Mouse (Mus musculus): ENCODE results near the gene Vti1a.
A peak's percentile ranks its signal among the peaks of the same experiment; 100 is the strongest.

Vti1a gene

DNA sequence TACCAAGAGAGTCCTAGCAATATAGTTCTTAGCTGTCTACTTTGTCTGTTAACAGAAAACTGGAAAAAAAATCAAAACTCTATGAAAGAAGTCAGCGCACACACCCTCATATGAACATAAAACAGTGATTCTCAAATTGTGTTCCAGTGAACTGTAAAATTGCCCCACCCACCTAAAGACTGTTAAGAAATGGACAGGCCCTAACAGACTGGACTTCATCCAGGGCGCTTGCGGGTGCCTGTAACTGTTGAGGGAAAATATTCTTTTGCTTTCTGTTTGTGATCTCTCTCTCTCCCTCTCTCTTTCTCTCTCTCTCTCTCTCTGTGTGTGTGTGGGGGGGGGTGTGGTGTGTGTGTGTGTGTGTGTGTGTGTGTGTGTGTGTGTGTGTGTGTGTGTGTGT, 216.6 kb downstream of the Vti1a start:
- no peak for DNase-seq

DNA sequence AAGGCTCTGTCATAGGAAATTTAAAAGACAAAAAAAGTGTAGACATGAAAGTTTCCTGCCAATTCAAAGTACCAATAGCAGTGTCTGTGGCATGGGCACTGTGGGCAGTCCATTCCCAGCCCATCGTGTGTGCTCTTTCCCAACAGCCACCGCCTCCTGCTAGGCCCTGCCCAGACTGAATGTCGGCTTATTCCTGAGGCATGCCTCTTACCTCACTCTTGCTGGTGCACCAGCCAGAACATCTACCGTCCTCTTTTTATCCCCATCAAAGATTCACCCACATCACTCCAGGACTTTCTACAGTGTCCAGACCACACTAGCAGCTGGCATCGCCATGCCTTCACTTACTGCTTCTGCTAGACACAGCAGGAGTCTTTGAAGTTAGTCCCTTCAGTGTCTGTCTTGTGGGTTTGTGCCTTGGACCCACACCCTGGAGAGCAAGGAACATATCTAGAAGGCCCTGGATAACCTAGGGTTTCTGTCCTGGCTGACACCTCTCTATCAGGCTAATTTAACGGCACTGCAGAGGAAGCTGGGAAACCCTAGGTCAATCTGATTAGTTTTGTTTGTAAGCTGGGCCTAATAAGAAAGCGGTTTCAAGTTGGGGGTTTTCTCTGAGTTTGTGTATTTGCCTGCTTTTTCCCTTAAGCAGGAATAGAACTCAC, 220.3 kb downstream of the Vti1a start:
- DNase-seq: no peak

DNA sequence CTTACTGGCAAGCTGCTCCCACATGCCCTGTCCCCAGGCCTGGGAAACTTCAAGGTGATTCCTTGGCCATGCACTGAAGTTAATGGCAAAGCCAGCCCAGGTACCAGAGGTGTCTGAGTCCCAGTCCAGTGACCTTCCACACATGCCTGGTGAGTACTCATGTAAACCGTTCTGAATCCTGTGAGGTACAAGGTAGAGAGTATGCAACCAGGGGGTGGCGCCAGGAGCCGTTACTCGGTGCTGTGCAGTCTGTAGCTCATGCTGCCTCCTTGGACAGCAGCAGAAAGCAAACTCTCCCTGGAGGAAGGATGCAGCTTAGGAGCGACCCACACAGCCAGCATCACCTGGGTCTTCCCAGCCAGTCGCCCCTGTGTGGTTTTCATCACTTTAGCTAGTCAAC, 221.6 kb downstream of the Vti1a start:
- peak; percentile 42 for DNase-seq

DNA sequence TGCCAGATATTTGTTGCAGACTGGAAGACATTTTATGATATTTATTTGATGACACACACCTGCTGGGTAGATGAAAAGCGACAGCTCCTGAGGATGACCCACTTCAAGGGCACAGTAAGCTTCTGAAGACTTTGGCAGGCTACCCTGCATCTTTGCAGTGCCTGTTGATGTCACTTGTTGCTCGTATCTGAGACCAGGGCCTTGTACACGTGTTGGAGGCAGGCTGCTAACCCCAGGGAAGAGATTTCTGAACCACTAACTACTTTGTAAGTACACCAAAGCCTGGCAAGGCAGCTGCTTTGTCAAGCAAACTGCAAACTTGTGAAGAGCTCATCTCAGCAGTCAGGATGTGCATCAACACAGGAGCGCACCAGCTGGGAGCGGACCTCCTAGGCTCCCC, 225.5 kb downstream of the Vti1a start:
- DNase-seq: no peak

DNA sequence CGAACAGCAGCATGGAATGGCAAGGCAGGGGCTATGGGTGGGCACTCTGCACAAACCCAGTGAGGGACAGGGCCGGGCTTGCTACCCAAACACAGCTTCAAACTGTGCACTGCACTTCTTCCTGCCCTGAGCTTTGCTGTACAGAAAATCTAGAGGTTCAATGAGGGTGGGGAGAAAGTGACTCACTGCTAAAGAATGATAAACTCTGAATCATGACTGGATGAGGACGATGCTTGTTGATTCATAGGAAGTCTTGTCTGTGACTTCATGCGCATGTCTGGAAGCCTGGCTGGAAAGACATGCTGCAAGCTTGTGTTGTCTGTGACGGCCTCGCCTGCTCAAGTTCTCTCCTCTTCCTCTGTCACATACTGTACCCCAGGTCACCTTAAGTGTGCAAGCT, 226.4 kb downstream of the Vti1a start:
- no peak for DNase-seq

DNA sequence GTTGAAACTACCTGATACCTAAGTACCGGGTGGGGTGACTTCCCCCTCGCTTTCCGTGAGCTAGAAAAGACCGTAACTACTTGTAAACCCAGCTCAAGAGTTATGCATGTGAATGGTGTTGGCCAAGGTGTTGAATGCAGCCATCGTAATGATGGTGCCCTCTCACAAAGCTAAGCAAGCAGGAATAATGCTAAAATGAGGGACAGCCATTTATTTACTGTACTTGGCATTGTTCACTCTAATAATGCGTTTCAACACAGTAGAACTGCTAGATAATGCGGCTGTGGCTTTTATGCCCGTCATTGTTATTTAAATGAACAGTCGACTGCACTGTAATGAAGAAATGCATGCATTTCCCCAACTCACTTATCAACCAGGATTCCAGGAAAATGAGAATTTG, 227.1 kb downstream of the Vti1a start:
- DNase-seq: no peak

DNA sequence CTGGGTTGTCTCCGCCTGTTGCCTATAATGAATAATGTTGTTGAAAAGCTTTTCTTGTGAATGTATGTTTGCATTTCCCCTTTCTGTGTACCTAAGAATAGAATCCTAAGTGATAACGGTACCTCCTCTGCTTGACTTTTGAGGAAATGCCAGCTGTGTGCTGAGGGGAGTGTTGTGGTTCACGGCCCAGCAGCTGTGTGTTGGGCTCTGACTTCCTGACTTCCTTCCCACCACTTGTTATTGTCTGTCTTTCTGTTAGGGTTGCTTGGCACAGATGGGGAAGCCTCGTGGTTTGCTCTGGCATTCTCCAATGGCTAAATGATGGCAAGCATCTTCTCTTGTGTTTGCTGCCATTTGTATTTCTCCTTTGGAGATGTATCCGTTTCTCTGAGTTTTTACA, 228.4 kb downstream of the Vti1a start:
- DNase-seq: no peak

DNA sequence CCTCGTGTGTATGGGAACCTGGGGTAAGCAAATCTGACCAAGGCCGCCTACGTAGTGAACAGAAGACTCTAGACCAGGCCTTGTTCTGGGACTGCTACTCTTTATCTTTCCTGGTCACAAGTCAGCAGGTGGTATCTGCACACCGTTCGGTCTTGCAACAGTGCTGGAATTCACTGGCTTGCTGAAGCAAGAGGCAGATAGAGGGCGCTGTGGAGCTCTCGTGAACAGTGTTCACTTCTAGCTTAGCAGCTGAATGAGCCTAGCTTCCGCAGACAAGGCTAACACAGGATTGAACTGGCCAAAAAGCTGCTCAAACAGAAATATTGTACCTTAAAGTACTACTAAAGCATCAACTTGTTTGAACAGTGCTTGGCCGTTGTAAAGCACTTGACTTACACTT, 229.4 kb downstream of the Vti1a start:
- DNase-seq: peak; percentile 91

DNA sequence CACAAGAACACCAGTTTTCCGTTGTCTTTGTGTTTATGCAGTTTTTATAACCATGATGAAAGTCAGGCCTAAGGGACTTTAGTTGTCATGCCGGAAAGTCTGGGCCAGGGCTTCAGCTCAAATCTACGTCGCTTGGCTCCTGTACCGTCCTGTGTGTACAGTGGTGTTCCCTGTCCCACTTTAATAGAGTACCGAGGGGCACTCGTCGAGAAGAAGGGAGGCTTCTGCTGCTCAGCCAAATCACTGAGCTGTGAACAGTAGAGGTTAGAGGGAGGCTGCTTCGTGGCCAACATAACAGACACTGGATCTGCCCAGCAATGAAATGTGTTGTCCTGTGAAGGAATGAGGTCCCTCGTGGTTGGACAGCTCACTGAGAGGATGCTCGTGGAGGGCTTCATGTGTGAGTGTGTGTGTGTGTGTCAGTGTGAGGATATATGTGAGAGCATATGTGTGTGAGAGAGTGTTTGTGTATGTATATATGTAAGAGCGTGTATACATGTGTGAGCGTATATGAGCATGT, 230.0 kb downstream of the Vti1a start:
- DNase-seq: no peak

DNA sequence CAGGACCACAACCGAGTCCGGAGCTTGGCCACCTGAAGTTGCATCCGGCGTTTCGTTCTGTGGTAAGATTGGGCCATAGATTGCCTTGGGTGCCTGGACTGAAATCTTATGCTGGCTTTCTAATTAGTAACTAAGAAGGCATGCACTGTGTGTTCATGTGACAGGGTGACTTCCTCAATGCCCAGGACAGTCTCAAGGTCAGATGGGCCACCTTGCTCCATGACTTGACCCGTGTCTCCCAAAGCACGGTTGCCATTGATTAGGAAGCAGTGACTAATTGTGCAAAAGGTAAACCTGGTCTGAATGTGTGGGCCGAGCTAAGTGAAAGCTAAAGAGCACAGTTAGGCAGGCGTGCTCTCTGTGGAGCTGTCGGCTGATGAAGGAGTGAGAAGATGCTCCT, 232.1 kb downstream of the Vti1a start:
- no peak for DNase-seq

DNA sequence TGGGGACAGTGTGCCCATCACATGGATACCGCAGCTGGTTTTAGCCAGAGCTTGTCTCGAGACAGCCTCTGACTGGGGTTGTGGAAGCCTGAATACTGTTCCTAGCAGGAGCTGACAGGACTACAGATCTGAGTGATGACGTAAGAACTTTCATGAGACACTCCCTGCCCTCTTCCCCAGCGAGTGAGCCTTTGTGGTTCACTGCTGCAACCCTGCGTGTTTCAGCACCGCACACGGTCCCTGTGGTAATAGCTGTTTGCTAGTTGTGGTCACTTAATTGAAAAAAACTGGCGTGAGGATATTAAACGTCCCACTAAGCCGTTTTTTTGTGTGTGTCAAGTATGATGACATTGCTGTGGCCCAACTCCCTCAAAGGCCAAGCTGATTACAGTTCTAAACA, 232.6 kb downstream of the Vti1a start:
- DNase-seq: no peak

DNA sequence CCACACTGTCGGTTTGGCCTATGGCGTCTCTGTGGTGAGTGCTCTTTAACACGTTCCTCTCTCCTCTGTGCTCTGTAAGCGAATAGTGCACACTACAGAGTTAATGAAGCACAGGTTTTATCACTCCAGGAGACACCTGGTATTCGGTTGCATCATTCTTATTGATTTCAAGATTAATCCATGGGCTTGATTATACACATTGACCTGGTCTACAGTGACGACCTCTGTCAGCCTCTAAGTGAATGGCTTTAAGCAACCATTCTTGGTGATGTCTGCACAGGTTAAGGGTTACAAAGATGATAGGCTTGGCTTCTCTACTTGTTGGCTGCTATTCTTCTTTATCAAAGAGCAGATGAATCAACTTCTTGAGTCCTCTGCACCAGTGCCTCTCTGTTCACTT, 234.1 kb downstream of the Vti1a start:
- DNase-seq: no peak

DNA sequence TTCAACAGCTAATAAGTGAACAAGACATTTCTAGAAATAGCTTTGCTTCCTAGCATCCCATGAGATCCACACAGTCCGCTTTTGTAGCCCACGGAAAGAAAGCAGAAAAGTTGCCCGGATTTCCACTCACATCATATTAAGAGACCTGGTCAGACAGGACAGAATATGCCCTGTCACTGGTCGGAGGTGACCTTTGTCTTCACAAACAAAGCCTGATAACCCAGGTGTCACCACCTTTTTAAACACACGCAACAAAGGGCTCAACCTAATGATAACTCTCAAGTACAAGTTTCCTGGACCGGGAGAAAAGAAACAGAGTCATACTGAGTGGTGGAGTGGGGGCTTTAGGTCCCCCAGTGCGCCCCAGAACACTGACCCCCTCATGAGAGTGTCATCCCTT, 236.2 kb downstream of the Vti1a start:
- DNase-seq: no peak

DNA sequence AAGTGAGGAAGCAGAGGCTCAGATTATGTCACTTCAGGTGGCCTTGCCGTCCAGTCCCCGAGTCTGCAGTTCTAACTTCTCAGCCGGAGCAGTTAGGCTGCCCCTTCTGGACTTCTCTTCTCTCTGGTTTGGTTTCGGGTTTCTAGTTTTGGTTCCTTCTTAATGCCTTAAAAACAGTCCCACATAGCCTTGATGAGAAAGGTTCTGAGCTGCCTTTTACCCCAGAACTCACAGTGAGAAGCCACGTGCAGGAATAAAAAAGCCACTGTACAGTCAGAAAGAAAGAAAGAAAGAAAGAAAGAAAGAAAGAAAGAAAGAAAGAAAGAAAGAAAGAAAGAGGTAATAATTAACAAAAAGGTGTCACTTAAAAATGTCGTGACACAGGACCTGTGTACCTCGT, 236.8 kb downstream of the Vti1a start:
- no peak for DNase-seq

DNA sequence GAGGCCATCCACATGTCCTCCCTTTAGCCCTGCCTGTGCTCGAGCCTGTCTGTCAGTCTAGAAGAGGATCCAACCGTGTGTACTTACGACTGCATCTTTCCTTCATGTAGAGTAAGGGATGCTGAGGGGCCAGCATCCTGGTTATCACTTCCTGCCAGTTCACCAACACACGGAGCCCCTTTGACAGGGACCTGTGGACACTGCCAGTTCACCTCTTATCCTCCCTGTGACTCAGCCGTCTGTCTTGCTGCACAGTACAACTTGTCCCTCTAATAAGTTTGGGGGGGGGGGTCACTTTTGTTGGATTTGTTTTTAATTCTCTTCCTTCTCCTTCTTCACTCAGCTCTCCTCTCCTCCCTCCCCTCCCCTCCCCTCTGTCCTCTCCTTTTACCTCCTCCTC, 238.2 kb downstream of the Vti1a start:
- no peak for DNase-seq

DNA sequence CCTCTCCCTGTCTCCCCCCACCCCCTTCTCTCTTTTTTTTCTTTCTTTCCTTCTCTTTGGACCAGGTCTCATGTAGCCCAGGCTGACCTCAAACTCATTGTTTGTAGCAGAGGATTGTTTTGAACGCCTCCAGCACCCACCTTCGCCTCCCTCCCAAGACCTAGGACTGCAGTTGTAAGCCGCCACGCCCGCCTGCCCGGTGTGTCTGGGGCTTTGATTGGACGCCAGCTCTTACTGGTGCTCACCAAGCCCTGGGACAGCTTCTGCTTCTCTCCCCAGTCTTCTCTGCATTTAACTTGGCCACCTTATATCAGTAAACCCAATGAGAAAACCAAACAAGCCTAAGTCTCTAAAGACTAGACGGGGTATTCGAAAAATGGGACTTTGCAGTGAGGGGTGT, 238.6 kb downstream of the Vti1a start:
- DNase-seq: no peak

DNA sequence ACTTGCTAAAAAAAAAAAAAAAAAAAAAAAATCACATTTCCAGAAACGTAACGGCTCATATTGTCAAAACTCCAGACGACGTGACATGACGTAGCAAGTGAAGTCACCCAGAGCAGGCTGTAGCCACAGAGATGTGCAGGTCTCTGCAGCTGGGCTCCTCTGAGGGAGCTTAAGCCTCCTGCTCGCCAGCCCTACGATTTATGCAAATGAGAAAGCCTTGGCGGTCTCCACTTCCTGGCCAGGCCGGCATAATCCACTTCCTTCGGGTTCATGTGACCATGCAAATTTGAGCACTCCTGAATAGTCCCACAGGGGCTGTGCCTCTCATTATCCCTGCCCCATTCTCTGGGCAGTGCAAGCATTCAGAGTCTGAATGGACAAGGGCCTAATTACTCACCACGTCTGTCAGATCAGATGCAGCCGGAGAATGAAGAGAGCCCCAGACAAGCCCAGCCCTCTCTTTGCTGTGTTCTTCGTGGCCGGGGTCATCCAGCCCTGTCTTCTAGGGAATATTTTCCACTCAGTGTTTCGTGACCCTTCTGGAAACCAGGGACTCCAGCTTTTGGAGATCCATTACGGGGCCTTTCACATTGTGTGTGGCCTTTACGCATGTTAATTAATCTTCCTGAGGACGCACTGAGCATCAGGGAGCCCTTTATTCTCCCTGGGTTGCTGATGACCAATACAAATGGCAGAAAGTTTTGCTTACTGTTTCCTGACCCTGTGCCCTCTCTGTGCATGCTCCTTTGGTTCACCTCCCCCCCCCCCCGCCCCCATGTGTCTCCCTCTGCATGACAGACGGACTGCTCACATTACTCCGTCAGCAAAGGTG, 240.3 kb downstream of the Vti1a start:
- peak; percentile 30 for DNase-seq

DNA sequence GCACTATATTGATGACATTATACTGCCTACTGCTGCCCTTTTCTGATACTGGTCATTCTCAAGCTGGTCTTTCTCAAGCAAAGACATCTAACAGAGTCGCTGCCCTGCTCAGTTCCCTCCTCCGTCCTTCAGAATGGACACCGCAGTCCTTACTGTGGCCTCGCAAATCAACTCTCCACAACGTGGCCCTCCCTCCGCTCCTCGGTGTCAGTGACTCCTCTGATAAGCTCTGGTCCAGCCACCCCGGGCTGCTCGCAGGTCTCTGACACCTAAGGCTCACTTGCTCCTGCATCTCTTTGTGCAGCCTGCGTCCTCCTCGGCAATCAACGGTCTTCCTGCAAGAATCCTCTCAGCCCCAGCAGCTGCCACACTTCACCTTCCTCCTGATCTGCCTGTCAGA, 243.2 kb downstream of the Vti1a start:
- no peak for DNase-seq

DNA sequence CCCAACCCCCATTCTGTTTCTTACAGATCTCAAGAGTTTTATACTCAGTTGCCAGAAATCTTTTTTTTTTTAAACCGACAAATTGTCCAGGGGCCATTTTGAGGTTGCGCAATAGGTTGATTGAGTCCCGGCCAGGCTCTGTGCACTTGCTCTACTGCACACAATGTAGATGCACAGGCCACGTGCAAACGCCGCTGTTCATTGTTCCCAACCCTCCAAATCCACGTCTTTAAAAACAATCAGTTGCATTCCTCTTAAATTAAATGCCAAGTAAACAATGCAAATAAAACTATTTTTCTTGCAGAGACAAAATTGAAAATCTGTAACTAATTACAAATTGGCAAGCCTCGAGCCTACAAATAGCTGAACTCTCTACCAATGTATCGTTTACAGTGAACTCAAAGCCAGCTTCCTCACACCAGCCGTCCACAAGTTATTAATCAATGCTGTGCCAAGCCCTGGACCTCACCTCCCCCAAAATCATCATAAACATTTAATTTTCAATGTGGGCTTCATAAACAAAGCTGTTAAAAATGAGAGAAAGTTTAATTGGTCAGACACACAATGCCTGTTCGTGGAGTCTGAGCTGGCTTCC, 244.1 kb downstream of the Vti1a start:
- DNase-seq: no peak

DNA sequence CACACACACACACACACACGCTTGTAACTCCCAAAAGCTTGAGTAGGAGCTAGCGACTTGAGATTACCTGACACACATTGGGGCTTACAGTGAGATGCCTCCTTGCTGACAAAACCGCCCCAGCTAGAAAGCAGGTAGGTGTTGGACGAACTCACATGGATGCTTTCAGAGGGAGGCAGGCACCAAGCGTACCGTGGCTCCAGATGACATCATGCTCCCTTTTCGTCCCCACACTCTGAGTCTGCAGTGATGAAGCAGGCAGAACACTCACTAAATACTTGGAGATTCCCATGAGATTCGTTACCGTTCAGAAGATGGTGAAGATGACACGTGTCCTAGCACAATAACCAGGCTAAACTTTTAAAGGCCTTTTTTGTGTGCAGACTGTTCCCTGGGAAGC, 245.4 kb downstream of the Vti1a start:
- no peak for DNase-seq

DNA sequence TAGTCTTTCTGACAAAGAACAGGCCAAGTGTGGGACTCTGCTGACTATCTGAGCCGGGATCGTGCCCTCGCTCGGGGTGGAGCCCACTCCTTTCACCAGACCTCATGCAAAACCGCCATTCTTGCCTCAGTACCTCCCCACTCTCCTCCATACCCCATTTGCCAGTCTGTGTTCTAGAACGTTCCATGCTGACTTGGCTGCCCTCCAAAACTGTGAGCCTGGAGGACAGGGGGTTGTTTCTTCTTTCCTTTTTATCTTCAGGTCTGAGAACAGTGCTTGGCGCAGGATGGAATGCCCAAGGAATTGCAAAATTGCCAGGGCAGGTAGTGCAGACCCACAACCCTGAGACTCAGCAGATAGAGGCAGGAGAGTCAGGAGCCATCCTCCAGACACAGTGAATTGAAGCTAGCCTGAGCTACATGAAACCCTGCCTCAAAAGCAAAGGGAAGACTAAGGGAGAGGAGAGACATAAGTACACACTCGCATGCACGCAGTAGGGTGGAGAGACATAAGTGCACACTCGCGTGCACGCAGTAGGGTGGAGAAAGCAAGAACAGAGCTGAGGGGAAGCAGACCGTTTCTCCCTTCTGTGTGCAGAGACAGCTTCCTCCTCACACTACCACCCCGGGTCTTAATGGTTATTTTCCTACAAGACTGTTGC, 246.5 kb downstream of the Vti1a start:
- no peak for DNase-seq

DNA sequence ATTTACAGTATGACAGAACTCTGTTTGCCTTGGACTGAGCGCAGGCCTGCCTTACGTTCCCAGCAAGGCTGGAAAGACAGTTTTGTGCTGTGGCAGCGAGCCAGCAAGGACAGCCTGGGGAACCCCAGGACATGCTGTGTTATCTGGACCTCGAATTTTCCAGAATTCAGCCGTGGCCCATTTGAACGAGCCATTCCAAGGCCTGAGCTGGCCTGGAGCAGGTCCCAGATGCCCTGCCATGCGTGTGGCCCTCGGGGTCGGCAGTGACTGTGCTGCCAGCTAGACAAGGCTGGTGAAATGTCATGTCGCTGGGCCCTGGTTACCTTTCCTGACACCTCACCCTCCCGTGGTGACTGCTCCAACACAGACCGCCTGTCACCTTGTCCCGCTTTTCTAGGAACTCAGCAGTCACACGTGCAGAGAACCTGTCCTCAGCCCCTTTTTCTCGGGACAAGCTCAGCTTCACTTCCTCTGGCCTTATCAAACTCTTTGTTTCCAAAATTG, 247.1 kb downstream of the Vti1a start:
- peak; percentile 33 for DNase-seq

Measured in right cerebral cortex, postnatal 4 days (tissue).